Mouse (Mus musculus): ENCODE data around the gene 9430038I01Rik.
A peak's percentile ranks its signal among the peaks of the same experiment; 100 is the strongest.

9430038I01Rik gene

DNA sequence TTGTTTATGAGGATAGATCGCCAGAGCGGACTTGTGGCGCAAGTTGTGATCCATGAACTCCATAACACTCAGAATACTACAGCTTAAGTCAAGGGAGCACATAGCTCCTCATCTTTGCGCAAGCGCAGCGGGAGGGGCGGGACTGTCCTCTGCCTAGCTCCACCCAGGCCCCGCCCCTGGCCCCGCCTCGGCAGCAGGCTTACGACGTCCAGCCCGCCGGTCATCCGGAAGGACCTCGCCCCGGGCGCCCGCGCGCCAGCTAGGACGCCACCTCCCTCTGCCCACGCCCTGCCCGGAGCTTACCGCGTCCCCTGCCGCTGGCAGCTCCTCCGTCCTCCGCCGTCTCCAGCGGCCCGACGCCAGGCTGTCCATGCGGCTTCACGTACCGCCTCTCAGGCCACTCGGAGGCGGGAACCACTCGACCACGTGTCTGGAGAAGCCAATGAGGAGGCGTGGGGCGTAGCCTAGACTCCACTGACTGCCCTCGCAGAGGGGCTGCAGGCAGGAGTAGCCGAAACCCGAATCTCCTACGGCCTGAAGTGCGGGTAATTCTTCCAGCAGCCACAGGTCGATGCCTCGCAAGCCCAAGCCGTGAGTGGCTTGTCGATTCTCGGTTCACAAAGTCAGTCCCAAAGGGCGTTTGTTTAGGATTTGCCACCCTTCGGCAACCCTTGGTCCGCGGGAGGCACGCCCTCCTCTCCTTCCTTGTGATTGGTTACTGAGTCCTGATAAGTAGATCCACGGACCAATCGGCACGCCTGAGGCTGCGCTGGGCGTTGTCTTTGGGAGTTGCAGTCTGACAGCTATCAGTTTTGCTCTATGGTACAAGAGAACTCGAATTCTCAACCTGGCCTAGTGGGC, at the start of gene 9430038I01Rik:
Gene 9430038I01Rik, minus strand, starts transcription at position 426 of the 861 bp plus-strand sequence.
- peak; percentile 98 for DNase-seq (ENCODE audit: low read depth)

DNA sequence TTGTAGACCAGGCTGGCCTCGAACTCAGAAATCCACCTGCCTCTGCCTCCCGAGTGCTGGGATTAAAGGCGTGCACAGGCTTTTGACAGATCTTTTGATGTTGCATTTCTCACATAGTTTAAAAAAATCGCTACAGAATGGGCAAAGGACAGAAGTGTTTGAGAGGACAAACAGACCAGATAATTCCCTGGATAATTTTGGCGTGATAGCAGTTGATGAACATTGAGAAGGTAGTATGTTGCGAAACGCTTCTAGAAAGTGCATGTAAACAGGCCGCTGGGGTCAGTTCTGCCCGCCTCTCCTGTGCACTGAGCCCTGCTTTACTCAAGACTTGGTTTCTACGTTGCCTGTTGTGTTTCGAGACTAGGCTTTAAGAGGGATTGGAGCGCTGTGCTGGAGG, 34.8 kb upstream of the 9430038I01Rik start:
- DNase-seq (ENCODE audit: low read depth) = no peak

DNA sequence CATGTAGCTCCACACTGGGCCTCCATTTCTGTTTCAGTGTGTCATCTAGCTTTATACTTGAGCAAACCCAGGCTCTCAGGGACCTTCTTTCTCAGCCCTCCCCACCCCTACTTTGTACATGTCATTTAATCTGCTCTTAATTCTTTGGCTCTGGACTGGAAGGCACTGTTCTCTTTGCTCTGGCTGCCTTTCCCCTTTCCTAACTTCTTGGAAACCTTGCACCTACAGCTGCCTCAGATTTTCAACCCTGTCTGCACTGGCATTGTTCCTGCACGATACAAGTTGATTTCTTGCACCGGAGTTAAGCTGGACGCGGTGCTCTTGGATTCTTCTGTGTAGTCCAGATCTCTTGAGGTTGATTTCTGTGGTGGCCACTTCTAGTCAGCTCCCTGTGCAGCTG, 32.4 kb upstream of the 9430038I01Rik start:
- no peak for DNase-seq (ENCODE audit: low read depth)

DNA sequence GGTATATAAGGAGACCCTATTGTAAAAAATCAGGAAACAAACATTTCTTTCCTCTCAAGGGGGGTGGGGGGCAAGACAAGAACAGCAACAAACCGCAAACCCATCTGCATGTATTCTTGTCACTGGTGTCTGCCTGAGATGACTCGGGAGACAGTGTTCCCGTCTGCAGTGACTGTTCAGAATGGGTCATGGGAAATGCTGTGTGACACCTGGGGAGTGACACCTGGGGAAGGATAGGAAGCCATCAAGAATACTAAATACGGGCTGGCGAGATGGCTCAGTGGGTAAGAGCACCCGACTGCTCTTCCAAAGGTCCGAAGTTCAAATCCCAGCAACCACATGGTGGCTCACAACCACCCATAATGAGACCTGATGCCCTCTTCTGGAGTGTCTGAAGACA, 28.4 kb upstream of the 9430038I01Rik start:
- DNase-seq (ENCODE audit: low read depth) = peak; percentile 17

DNA sequence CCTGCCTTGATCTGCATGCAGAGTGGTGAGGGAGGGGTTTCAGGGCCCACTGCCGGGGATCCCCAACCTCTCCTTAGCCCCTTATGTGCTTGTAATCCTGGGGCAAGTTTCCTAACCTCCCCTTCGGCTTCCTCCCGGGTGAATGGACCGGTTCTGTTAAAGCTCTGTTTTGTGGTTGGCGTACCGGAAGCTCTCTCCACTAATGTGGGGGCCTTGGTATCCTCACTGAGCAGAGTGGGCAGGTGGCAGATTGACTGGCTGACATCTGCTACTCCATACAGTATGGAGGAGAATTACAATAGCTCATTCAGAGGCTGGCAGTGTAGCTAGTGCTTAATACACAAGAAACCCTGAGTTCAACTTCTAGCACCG, 27.6 kb upstream of the 9430038I01Rik start:
- peak; percentile 60 for DNase-seq (ENCODE audit: low read depth)

DNA sequence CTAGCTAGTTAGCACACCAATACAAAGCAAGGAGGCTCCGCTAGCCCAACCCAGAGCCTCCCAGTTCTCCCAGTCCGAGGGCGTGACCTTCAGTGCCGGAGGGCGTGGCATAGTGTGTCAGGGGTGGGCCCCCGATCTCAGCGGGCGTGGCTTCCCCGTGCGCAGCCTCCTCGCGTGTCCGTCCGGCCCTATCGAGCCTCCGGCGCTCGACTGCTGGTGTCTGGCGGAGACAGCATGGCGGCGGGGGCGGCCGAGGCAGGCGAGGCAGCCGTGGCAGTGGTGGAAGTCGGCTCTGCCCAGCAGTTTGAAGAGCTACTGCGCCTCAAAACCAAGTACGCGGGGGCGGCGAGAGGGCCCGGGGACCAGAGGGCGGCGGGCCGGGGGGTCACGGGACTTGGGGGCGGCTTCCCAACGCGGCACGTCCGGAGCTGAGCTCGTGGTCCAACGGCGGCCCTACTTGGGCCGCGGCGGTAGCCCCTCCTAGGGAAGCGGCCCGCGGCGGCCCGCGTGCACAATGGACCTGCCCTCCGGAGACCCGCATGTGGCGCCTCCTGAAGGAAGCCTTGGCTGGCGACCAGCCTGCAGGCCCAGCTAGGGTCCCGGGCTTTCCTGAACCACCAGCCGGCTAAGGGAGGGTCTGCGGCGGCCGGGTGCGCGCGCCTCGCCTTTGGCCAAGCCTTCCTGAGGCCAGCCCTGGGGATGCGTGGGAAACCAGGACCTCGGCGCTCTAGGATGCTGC, 27.0 kb upstream of the 9430038I01Rik start, which contains the start of gene Glrx3:
Gene Glrx3, plus strand, starts transcription at position 175 of the 739 bp plus-strand sequence.
- DNase-seq (ENCODE audit: low read depth) = peak; percentile 96

DNA sequence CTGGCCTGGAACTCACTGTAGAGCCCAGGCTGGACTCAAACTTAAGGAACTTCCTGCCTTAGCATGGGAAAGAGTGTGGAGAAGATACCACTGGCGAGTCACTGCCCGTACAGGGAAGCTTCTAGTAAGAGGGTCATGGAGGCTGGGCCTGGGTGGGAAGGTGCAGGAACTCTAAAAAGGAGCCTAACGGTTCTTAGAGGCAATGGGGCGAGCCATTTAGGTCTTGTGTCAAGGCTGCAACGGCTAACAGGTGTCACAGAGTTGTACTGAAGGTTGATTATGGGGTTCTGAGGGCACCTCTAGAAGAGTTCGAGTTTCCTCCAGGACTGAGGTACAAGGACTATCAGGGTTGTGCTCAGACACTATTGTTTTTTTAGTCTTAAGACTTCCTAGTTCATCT, 26.3 kb upstream of the 9430038I01Rik start:
- DNase-seq (ENCODE audit: low read depth) = no peak

DNA sequence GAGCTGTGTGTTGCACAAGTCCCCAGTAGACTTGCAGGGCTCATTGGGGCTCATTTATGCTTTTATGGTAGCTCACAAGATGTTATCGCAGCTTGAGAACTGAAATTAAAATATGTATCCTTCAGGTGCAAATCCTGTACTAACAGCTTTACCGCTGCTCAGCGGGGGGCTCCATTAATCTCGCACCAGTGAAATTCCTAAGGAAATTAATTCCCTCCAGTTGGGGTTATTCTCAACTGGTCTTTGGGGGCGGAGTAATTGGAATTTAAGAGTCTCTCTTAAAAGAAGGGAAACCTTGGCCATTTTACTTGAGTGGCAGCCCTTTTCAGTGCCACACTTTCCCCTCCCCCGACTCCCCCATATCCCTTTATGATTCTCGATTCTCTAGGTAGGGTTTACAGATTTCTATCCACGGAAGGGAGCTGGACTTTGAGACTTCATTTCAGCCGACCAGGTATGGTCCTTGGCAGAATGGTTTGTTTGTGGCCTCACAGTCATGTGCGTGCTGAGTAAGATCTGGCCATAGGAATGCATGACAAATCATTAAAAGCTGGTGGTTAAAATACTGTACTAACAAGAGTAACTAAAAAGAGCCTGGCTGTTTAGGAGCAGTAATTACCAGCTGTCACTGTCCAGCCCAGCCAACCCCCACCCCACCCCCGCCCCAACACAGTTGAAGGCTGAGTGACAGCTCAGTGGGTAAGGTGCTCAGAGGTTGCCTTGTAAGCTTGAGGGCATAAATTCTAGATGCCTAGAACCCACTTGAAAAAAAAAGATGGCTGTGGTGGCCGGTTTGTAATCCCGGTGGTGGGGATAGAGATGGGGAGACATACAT, 21.4 kb upstream of the 9430038I01Rik start:
- no peak for DNase-seq (ENCODE audit: low read depth)

DNA sequence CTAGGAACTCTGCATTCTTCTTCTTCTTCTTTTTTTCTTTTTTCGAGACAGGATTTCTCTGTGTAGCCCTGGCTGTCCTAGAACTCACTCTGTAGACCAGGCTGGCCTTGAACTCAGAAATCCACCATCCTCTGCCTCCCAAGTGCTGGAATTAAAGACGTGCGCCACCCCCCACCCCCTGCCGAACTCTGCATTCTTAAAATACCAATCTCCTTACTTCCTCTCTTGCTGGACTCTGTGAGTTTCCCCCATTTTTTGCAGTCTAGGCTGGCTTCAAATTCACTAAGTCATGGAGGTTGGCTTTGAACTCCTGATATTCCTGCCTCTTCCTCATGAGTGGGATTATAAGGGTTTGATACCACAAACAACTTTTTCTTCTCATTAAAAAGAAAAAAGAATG, 16.1 kb upstream of the 9430038I01Rik start:
- DNase-seq (ENCODE audit: low read depth) = no peak

DNA sequence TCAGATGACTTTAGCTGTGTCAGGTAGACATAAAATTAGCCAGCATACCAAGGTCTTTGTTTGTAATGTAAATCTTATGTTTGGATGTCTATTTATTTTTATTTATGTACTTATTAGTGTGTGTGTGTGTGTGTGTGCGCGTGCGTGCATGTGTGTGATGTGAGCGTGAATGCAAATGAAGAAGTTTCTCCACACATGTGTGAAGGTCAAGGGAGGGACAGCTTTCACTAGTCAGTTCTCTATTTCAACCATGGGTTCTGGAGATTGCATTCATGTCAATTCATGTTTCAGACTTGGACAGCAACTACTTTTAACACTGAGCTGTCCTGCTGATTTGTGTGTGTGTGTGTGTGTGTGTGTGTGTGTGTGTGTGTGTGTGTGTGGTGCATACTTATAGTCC, 10.7 kb upstream of the 9430038I01Rik start:
- no peak for DNase-seq (ENCODE audit: low read depth)

DNA sequence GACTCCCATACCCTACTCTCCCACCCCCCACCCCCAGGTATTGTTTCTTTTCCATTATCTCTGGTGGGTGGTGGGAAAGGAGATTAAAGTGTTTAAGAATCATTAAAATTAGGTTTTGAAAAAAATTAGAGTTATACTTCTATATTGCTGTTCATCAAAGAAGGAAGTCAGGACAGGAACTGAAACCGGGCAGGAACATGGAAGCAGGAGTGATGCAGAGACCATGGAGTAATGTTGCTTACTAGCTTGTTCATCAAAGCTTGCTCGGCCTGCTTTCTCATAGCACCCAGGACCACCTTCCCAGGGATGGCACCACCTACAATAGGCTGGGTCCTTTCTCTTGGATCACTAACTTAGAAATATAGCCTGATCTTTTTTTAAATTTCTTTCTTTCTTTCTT, 10.0 kb upstream of the 9430038I01Rik start:
- DNase-seq (ENCODE audit: low read depth) = no peak

DNA sequence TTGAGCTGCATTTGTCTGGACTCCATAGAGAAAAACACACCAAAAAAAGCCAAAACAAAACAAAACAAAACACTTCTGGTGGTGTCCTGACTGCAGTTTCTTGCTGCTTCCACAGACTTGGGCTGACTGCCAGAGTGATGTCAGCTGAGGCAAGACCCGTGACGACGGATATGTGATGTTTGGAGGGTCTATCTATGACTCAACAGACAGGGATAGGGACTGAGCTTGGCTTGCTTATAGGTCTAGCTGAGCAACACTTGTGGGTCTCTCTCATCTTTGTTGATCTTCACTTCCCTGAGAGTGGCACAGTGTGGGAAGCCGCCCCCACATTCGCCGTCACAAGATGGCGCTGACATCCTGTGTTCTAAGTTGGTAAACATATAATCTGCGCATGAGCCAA, 4.1 kb upstream of the 9430038I01Rik start:
- peak; percentile 54 for DNase-seq (ENCODE audit: low read depth)

DNA sequence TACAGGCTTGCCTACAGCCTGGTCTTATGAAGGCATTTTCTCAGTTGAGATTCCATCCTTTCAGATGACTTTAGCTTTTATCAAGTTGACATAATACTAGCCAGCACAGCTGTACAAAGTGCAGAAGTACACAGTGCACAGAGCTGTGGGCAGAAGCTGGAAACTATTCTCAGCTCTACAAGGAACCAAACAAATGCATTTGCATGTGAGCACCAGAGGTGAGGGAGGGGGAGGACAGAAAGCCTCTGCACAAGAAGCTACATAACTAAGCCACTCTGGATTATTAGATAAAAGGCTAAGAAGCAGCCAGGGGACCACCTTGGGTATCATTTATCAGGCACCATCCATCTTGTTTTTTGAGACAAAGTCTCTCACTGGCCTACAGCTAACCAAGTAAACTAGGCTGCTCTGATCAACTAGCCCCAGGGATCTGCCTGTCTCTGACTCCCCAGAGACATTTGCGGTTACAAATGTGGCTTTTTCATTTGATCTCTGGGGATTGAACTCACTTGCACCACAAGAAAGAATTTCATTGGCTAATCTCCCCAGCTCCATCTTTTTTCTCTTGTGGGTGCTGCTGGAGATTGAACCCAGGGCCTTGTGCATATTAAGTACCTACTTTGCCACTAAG, 3.0 kb downstream of the 9430038I01Rik start:
- DNase-seq (ENCODE audit: low read depth) = no peak

DNA sequence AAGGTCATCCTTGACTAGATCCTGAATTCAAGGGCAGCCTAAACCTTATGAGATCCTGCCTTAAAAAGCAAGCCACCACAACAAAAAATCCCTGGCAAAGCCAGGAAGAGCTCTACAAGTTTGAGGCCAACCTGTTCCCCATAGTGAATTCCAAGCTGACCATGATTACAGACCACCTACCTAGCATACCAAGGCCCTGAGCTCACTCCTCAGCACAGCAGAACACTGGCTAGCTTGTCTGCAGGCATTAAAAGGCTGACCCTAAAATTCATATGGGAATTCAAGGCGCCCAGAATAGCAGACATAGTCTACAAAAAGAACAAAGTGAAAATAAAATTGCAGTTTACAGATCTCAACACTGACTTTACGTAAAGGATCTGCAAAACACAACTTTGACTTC, 6.4 kb downstream of the 9430038I01Rik start:
- no peak for DNase-seq (ENCODE audit: low read depth)

DNA sequence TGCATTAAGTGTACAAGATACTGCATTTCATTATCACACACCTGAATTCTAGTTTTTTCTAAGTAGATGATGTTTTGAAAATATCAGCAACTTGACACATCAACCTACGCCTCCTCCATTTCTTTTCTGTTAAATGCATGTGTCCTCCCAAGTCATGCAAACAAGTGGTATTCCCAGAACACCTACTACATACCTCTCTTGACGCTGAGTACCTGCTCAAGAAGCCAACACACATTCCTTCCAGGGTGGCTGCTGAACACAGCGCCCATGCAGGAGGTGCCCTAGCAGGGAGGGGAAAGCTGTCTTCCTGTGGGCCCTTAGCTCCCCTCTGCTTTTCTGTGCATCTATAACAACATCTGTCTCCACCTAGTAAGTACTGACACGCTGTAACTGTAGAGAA, 11.6 kb downstream of the 9430038I01Rik start:
- DNase-seq (ENCODE audit: low read depth) = no peak

DNA sequence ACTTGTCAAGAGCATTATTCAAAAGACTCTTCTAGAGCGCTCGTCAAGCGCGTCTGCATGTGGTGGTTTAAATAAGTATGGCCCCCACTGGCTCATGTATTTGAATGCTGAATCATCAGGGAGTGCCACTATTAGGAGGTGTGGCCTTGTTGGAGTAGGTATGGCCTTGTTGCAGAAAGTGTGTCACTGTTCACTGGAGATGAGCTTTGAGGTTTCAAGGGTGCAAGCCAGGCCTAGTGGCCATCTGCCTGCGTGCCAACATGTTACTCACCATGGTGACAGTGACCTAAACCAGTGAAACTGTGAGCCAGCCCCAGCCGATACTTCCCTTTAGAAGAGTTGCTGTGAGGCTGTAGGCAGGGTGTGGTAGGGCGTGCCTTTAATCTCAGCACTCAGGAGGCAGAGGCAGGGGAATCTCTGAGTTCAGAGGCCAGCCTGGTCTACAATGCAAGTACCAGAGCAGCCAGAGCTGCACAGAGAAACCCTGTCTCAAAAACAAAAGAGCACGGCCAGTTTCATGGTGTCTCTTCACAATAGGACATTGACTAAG, 13.1 kb downstream of the 9430038I01Rik start:
- no peak for DNase-seq (ENCODE audit: low read depth)

DNA sequence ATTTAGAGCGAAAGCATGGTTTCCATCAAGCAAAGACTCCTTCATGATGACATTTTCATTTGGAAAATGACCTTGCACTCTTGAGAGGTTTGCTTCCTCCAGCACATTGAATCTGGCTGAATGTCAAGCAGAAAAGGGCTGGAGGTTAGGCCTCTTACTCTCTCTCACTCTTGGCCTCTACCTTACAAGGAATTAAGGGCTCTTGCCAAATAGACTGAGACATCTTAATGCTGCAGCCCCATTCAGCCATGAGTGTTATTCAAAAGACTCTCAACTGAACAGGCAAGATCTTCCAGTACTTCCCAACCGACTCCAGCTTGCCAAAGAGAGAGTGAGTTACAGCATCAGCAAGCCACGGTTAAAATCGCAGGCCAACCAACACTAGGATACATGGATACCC, 15.1 kb downstream of the 9430038I01Rik start:
- no peak for DNase-seq (ENCODE audit: low read depth)

DNA sequence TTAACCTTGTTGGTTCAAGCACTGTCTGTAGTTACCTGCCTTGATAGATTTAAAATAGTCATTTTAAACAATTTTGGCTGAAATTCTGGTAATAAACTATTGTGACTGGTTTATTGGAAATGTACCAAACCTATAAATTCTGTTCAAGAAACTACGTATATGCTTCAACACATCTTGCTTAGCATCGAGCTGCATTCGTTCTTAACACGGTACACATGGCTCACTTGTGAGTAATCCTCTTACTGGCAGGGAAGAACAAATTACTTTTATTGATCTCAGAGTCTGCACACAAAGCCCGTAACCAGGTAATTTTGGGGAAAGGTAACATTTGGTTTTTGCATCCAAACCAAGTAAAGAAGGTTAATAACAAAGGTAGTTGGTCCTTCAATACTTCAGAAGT, 22.7 kb downstream of the 9430038I01Rik start:
- DNase-seq (ENCODE audit: low read depth) = no peak

DNA sequence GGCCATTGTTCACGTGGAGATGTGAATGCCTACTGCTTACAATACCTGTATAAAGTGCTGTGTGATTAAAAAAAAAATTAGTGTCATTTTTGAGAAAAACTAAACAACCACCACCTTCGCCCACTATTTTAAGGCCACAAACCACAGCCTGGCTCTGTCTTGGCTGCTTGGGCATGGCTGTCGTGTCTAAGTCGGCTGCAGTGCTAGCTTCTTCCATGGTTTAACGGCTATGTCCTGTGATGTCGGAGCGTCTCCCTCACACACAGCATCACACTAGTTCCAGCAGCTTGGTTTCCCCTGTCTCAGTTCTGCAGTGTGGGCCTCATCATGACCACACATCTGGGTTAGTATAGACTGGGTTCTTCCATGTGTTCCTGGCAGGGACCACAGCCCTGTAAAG, 35.6 kb downstream of the 9430038I01Rik start:
- no peak for DNase-seq (ENCODE audit: low read depth)

DNA sequence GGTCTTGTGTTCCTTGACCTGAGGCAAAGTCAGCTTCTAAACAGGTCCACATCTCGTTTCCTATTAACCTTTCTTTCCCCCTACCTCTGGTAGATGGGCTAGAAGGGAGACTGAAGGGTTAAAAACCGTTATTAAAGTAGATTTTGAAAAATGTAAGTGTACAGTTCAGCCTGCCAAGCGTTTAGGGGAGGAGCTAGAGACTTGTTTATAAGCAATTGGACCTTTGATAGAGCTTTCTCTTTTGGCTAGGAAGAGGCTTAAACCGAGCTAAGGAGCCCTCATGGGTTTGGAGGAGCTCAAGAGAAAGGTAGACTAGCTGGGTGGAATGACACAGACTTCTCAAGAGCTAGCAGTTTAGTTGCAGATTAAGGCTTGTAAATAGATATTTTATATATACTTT, 38.8 kb downstream of the 9430038I01Rik start:
- no peak for DNase-seq (ENCODE audit: low read depth)

DNA sequence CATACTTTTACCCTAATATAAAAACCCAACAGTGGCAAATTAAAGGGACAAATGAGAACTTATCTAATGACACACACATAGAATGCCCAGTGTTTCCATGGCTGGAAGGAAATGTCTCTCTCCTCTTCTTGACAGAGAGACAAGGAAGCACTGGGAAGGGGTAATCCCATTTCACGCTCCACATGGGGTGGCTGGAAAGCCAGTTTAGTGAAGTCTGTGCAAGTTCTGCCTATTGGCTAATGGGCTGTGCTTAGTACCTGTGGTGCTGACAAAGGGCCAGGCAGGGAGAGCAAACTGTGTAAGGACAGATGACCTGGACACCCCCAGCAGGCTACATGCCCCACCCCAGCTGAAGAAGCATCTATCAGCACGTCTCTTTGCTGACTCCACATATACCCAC, 40.4 kb downstream of the 9430038I01Rik start:
- no peak for DNase-seq (ENCODE audit: low read depth)

DNA sequence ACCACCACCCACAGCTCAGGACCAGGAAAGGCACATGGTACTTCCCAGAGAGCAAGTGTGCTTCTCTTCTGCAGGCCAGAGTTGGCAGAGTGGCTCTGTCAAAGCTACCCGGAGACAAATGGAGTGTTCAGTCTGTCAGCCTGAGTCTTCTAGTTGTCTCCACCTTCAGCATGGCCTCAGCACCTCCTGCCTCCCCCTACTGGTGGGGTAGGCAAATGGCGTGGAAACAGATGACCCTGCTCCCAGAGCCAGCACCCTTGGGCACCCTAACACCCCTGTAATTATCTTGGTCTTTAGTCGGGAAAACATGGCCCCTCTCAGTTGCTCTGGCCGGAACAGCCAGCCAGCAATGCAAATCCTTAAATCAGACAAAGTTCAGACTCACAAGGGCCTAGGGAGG, 43.8 kb downstream of the 9430038I01Rik start:
- peak; percentile 2 for DNase-seq (ENCODE audit: low read depth)

Data from induced T-regulatory cell, adult 2 months (primary cell).